Mouse (Mus musculus) CH12.LX (cell line): Measurements from ENCODE around the gene Pstk. TPM values are rescaled to one million over a fixed set of nuclear protein-coding genes. Genes with fewer than 3 reads are reported as not detected.

Experiments
- DNase-seq: peaks from one replicate; pipeline ENCODE4 v3.0.0-alpha.2; 2013; ENCODE audit errors: extremely low read depth
- H3K27ac ChIP-seq: 2 replicates; pipeline ENCODE4 v1.5.1; 2012; ENCODE audit warnings: low read depth, mild to moderate bottlenecking, control low read depth, moderate library complexity; ENCODE audit not compliant: insufficient read depth
- H3K27me3 ChIP-seq: replicated peaks from 2 replicates; pipeline ENCODE3; 2012; ENCODE audit warnings: inconsistent platforms
- H3K36me3 ChIP-seq, 2 experiments: replicated peaks in 1 of 2; 2 replicates each; pipeline versions ENCODE3 to v1.6.1; 2012; ENCODE audit warnings: inconsistent platforms in 1 of 2, low read length in 1 of 2, mild to moderate bottlenecking in 1 of 2, mixed read lengths in 1 of 2, moderate library complexity in 1 of 2; ENCODE audit not compliant: control insufficient read depth in 1 of 2, insufficient read depth in 1 of 2
- H3K4me1 ChIP-seq, 2 experiments: 2 replicates each; pipeline ENCODE4 v1.6.1; 2012; ENCODE audit warnings: inconsistent platforms in 1 of 2, moderate library complexity in 1 of 2; ENCODE audit not compliant: insufficient read depth in 2 of 2, control insufficient read depth in 1 of 2
- H3K4me2 ChIP-seq: 2 replicates; pipeline ENCODE4 v1.6.1; 2012; ENCODE audit warnings: low read depth, mild to moderate bottlenecking, control low read depth; ENCODE audit not compliant: poor library complexity, insufficient read depth, severe bottlenecking
- H3K4me3 ChIP-seq, 3 experiments: fragments of 150-350 bp in 1 of 3; sonication (generic) in 1 of 3; replicated peaks in 1 of 3; 2 replicates each; pipeline versions ENCODE3 to v1.5.1; 2011 to 2012; ENCODE audit warnings: low read depth in 2 of 3, low read length in 2 of 3, mild to moderate bottlenecking in 2 of 3, moderate library complexity in 2 of 3, control low read depth in 1 of 3, improper control_type of control experiment in 1 of 3, inconsistent platforms in 1 of 3, mixed read lengths in 1 of 3; ENCODE audit not compliant: poor library complexity in 1 of 3
- H3K79me2 ChIP-seq: replicated peaks from 2 replicates; pipeline ENCODE4 v1.6.1; 2012; ENCODE audit warnings: mild to moderate bottlenecking, moderate library complexity; ENCODE audit not compliant: control insufficient read depth, poor library complexity, insufficient read depth, severe bottlenecking; ENCODE audit errors: extremely low read depth
- H3K9ac ChIP-seq: 2 replicates; pipeline ENCODE4 v1.6.1; 2012; ENCODE audit warnings: low read depth, mild to moderate bottlenecking, control low read depth, moderate library complexity; ENCODE audit not compliant: insufficient read depth
- H3K9me3 ChIP-seq: replicated peaks from 2 replicates; pipeline ENCODE3; 2012; ENCODE audit warnings: low read length, inconsistent platforms, mixed read lengths
- BHLHE40 ChIP-seq: IDR thresholded peaks from 2 replicates; pipeline ENCODE4 v1.6.1; 2011; ENCODE audit warnings: mild to moderate bottlenecking, low read depth, low read length, improper control_type of control experiment
- CHD2 ChIP-seq: IDR thresholded peaks from 2 replicates; pipeline ENCODE4 v1.6.1; 2011; ENCODE audit warnings: low read length, improper control_type of control experiment
- CTCF ChIP-seq, 2 experiments: IDR thresholded peaks in 1 of 2; conservative IDR thresholded peaks in 1 of 2; 2 replicates each; pipeline ENCODE4 v1.5.1; 2011 to 2012; ENCODE audit warnings: low read depth in 2 of 2, low read length in 2 of 2, improper control_type of control experiment in 1 of 2, inconsistent platforms in 1 of 2, mild to moderate bottlenecking in 1 of 2, moderate library complexity in 1 of 2
- E2F4 ChIP-seq: IDR thresholded peaks from 2 replicates; pipeline ENCODE4 v1.6.1; 2011; ENCODE audit warnings: low read depth, low read length, improper control_type of control experiment; ENCODE audit not compliant: insufficient replicate concordance
- ELF1 ChIP-seq: IDR thresholded peaks from 2 replicates; pipeline ENCODE4 v1.6.1; 2014; ENCODE audit warnings: low read depth, mild to moderate bottlenecking, inconsistent platforms, low read length, improper control_type of control experiment
- EP300 ChIP-seq: IDR thresholded peaks from 2 replicates; pipeline ENCODE4 v1.6.1; 2011; ENCODE audit warnings: low read length, improper control_type of control experiment
- GABPA ChIP-seq: IDR thresholded peaks from 2 replicates; pipeline ENCODE4 v1.6.1; 2012; ENCODE audit warnings: low read depth, low read length, improper control_type of control experiment, inconsistent platforms; ENCODE audit not compliant: insufficient replicate concordance
- HCFC1 ChIP-seq: IDR thresholded peaks from 2 replicates; pipeline ENCODE4 v1.6.1; 2012; ENCODE audit warnings: low read depth, mild to moderate bottlenecking, inconsistent platforms, low read length, improper control_type of control experiment
- JUN ChIP-seq: IDR thresholded peaks from 2 replicates; pipeline ENCODE4 v1.6.1; 2011; ENCODE audit warnings: low read depth, mild to moderate bottlenecking, low read length, improper control_type of control experiment, moderate library complexity; ENCODE audit not compliant: insufficient read depth
- JUND ChIP-seq: conservative IDR thresholded peaks from 2 replicates; pipeline ENCODE4 v1.6.1; 2011; ENCODE audit warnings: low read depth, low read length, improper control_type of control experiment
- KAT2A ChIP-seq: IDR thresholded peaks from 2 replicates; pipeline ENCODE4 v1.6.1; 2012; ENCODE audit warnings: low read length, improper control_type of control experiment, inconsistent platforms; ENCODE audit not compliant: insufficient replicate concordance
- MAFK ChIP-seq: IDR thresholded peaks from 2 replicates; pipeline ENCODE4 v1.6.1; 2011; ENCODE audit warnings: low read length, improper control_type of control experiment; ENCODE audit not compliant: insufficient replicate concordance
- MEF2A ChIP-seq: IDR thresholded peaks from 2 replicates; pipeline ENCODE4 v1.6.1; 2014; ENCODE audit warnings: low read depth, mild to moderate bottlenecking, inconsistent platforms, low read length, improper control_type of control experiment, borderline replicate concordance
- MXI1 ChIP-seq: IDR thresholded peaks from 2 replicates; pipeline ENCODE4 v1.6.1; 2011; ENCODE audit warnings: mild to moderate bottlenecking, low read depth, low read length, improper control_type of control experiment
- MYC ChIP-seq: IDR thresholded peaks from 2 replicates; pipeline ENCODE4 v1.6.1; 2011; ENCODE audit warnings: low read depth, mild to moderate bottlenecking, improper control_type of control experiment, low read length
- NELFE ChIP-seq: IDR thresholded peaks from 2 replicates; pipeline ENCODE4 v1.6.1; 2011; ENCODE audit warnings: low read depth, low read length, improper control_type of control experiment
- NRF1 ChIP-seq: IDR thresholded peaks from 2 replicates; pipeline ENCODE4 v1.6.1; 2014; ENCODE audit warnings: low read depth, mild to moderate bottlenecking, inconsistent platforms, low read length, improper control_type of control experiment, moderate library complexity
- POLR2A ChIP-seq: IDR thresholded peaks from 2 replicates; pipeline ENCODE4 v1.6.1; 2011; ENCODE audit warnings: low read depth, mild to moderate bottlenecking, improper control_type of control experiment, low read length
- RAD21 ChIP-seq: IDR thresholded peaks from 2 replicates; pipeline ENCODE4 v1.6.1; 2011; ENCODE audit warnings: low read depth, mild to moderate bottlenecking, low read length, improper control_type of control experiment, moderate library complexity
- SMC3 ChIP-seq: IDR thresholded peaks from 2 replicates; pipeline ENCODE4 v1.6.1; 2011; ENCODE audit warnings: low read depth, low read length, improper control_type of control experiment
- TBP ChIP-seq: conservative IDR thresholded peaks from 2 replicates; pipeline ENCODE4 v1.6.1; 2011; ENCODE audit warnings: low read depth, low read length, improper control_type of control experiment
- TCF12 ChIP-seq: IDR thresholded peaks from 2 replicates; pipeline ENCODE4 v1.6.1; 2014; ENCODE audit warnings: low read depth, mild to moderate bottlenecking, inconsistent platforms, low read length, improper control_type of control experiment
- UBTF ChIP-seq: IDR thresholded peaks from 2 replicates; pipeline ENCODE4 v1.6.1; 2012; ENCODE audit warnings: low read depth, mild to moderate bottlenecking, inconsistent platforms, low read length, improper control_type of control experiment, moderate library complexity
- ZC3H11A ChIP-seq: IDR thresholded peaks from 2 replicates; pipeline ENCODE4 v1.6.1; 2012; ENCODE audit warnings: low read depth, mild to moderate bottlenecking, inconsistent platforms, low read length, improper control_type of control experiment
- ZMIZ1 ChIP-seq: IDR thresholded peaks from 2 replicates; pipeline ENCODE4 v1.6.1; 2012; ENCODE audit warnings: low read depth, mild to moderate bottlenecking, inconsistent platforms, low read length, improper control_type of control experiment
- dilution Hi-C: fragments of 300-500 bp; cut with MboI; formaldehyde crosslinking; loops from 2 replicates; pipeline ENCODE4 v1.14.3; 2020; ENCODE audit warnings: low sequenced_read_pairs; ENCODE audit not compliant: extremely low pct_unique_long_range_greater_than_20kb, extremely low pct_ligation_motif_present
- in situ Hi-C: fragments of 300-500 bp; cut with MboI; formaldehyde crosslinking; loops from 3 replicates; pipeline ENCODE4 v1.14.3; 2019; ENCODE audit warnings: low sequenced_read_pairs, low pct_ligation_motif_present, low pct_unique_long_range_greater_than_20kb, mixed read lengths
- polyA plus RNA-seq: library from polyadenylated mRNA; unstranded; fragments of >175 nt; gene quantifications from 2 replicates; pipeline ENCODE4 v1.2.1, GENCODE M21; 2012; ENCODE audit warnings: low read depth; ENCODE audit not compliant: insufficient read length
- total RNA-seq, 2 experiments: library from RNA; depleted of rRNA; stranded (reverse); fragments of 300-350 nt in 1 of 2; fragments of >200 nt in 1 of 2; gene quantifications; 2 replicates each; pipeline ENCODE4 v1.2.3; 2012 to 2014

The Pstk gene
- 23.3 and 29.1 TPM in 2 replicates for total RNA-seq (2012; rRNA removed)
- total RNA-seq (2014; rRNA removed): 32.0 and 42.3 TPM in 2 replicates
- 21.5 and 21.9 TPM in 2 replicates for polyA plus RNA-seq

GRCm38 (mm10) chr7:131370648-131371469, at the start of gene Pstk:
Gene Pstk (plus strand): TSS chr7:131371141.
- Histone ChIP-seq H3K27me3 (peaks cover 7% of the 10 kb centered on the region), H3K9me3 (no peaks in the 10 kb centered on the region), H3K27ac (peak within 1 kb of the TSS; percentile 34; the same call in 1 of the 2 replicates), H3K4me3 (peak within 1 kb of the TSS; percentile 61 to 88 (median 79)), H3K4me2 (peak within 1 kb of the TSS; percentile 55), H3K79me2 (no peaks in the 10 kb centered on the region), H3K9ac (peak within 1 kb of the TSS; percentile 70), H3K4me1 (peaks cover 2 to 15% of the 10 kb centered on the region in 2 experiments; a peak in 3 of 4 replicates), H3K36me3 (peaks cover 0 to 16% of the 10 kb centered on the region in 2 experiments)
- peak; percentile 83 for DNase-seq
- TF ChIP-seq TCF12 (peak; percentile 79; the same call in 1 of the 2 replicates), MYC (peak; percentile 16; the same call in 1 of the 2 replicates), NELFE (peak; percentile 92), TBP (peak; percentile 54; the same call in 1 of the 2 replicates), JUND (no peak), E2F4 (no peak), MEF2A (no peak), MAFK (no peak), SMC3 (peak; percentile 58), MXI1 (peak; percentile 59), ZMIZ1 (peak; percentile 67; the same call in 1 of the 2 replicates), JUN (no peak), CTCF (conservative IDR thresholded peaks at IDR 0.05 in 1 of 2, IDR thresholded peaks at IDR 0.05 in 1 of 2; ENCODE audit: low read depth in 2 of 2, low read length in 2 of 2) (peak; percentile 19 to 80; a peak in 2 of 4 replicates), EP300 (no peak), BHLHE40 (peak; percentile 46; the same call in 1 of the 2 replicates), POLR2A (peak; percentile 95), ZC3H11A (no peak), HCFC1 (peak; percentile 64), ELF1 (0 out of 2 replicates have a peak, but pooled peaks have one; percentile 29), KAT2A (no peak), NRF1 (peak; percentile 97), CHD2 (no peak), RAD21 (no peak; the same call in 1 of the 2 replicates), UBTF (peak; percentile 90), GABPA (no peak)
- in situ Hi-C loops: no loop called here
- dilution Hi-C loops: no loop called here
